Mouse (Mus musculus) midbrain, embryonic 16.5 days (tissue): ENCODE results near the gene Gm4881. TPM values are rescaled to one million over a fixed set of nuclear protein-coding genes. Genes with fewer than 3 reads are reported as not detected.
A peak's percentile ranks its signal among the peaks of the same experiment; 100 is the strongest.

Experiments used
- ATAC-seq: fragments of 200-750 bp; cut with Nextera tagmentation; 2 replicates; pipeline ENCODE4 v1.8.0; 2017; ENCODE audit warnings: moderate TSS enrichment
- H3K27ac ChIP-seq: fragments of 300-500 bp; sonication (generic); 2 replicates; pipeline ENCODE4 v1.5.1; 2014; ENCODE audit warnings: mild to moderate bottlenecking, low read length, mixed read lengths
- H3K27me3 ChIP-seq: fragments of 300-500 bp; sonication (generic); 2 replicates; pipeline ENCODE4 v1.6.1; 2014; ENCODE audit warnings: low read depth, low read length, mixed read lengths; ENCODE audit not compliant: control insufficient read depth, insufficient read depth
- H3K36me3 ChIP-seq: fragments of 300-500 bp; sonication (generic); 2 replicates; pipeline ENCODE4 v1.6.1; 2014; ENCODE audit warnings: mild to moderate bottlenecking, low read length, moderate library complexity, mixed read lengths; ENCODE audit not compliant: control insufficient read depth, insufficient read depth
- H3K4me1 ChIP-seq: fragments of 300-500 bp; sonication (generic); 2 replicates; pipeline ENCODE4 v1.6.1; 2014; ENCODE audit warnings: mild to moderate bottlenecking, low read length, mixed read lengths; ENCODE audit not compliant: control insufficient read depth, insufficient read depth
- H3K4me2 ChIP-seq: fragments of 300-500 bp; sonication (generic); 2 replicates; pipeline ENCODE4 v1.6.1; 2014; ENCODE audit warnings: mild to moderate bottlenecking, low read length, mixed read lengths
- H3K4me3 ChIP-seq: fragments of 300-500 bp; sonication (generic); 2 replicates; pipeline ENCODE4 v1.5.1; 2014; ENCODE audit warnings: low read depth, mild to moderate bottlenecking, low read length, moderate library complexity, mixed read lengths
- H3K9ac ChIP-seq: fragments of 300-500 bp; sonication (generic); 2 replicates; pipeline ENCODE4 v1.6.1; 2014; ENCODE audit warnings: low read depth, low read length, mixed read lengths
- H3K9me3 ChIP-seq: fragments of 300-500 bp; sonication (generic); replicated peaks from 2 replicates; pipeline ENCODE4 v1.6.1; 2014; ENCODE audit warnings: mild to moderate bottlenecking, low read length, mixed read lengths; ENCODE audit not compliant: control insufficient read depth, poor library complexity, severe bottlenecking
- WGBS: fragments of 180-500 bp; shearing (Covaris S2); extraction: QIAGEN DNeasy Blood & Tissue Kit; methylation state at CpG from one replicate; pipeline ENCODE4 v1.1.7; 2014; 5-methylcytosine and 5-hydroxymethylcytosine counted together
- microRNA-seq: library from miRNA; unstranded; fragments of <30 nt; microRNA quantifications from one replicate; pipeline ENCODE4, GENCODE M21; 2017
- polyA plus RNA-seq: library from polyadenylated mRNA; unstranded; fragments of >200 nt; fragmentation: Nextera tagmentation; extraction: Ambion mirVana; gene quantifications from 2 replicates; pipeline ENCODE4 v1.2.1, GENCODE M21; 2015

Gene Gm4881
- polyA plus RNA-seq, 1 experiment from 2014 or later = 4.5 TPM

DNA sequence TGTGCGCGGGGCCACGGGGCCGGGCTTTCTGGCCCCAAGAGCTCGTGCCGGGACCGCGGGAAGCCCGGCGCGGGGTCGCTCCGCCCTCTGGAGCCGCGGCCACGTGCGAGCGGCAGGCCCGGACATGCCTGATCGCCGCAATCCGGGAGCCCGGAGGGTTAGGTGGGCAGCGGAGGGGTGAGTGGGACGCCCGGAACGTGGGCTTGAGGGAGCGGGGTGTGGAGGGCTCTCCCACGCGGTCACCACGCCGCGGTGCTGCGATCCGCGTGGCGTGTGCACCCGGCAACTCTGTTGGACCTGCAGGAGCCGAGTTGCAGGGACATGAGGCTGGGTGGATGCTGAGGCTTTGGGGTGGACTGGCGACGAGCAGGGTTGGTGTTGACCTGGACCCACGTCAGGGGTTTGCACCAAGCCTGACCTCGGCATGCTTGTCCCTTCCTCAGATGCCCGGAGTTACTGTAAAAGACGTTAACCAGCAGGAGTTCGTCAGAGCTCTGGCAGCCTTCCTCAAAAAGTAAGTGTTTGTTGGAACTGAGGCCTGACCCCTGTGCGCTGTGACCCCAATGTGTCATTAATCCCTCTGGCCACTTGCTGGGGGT is 59.5 kb downstream of the Gm4881 start:
- ATAC-seq = peak; percentile 2; the same call in 1 of the 2 replicates
- H3K4me1 ChIP-seq = peaks cover 19% of the 10 kb centered on the region
- peak overlapping the region; percentile 85 for H3K27ac ChIP-seq
- peak overlapping the region; percentile 82 for H3K4me3 ChIP-seq
- H3K27me3 ChIP-seq = no peaks in the 10 kb centered on the region
- WGBS = under 1% methylated on average over 39 of the region's 47 CpGs
- peaks cover 14% of the 10 kb centered on the region; the same call in 1 of the 2 replicates for H3K36me3 ChIP-seq
- H3K4me2 ChIP-seq = peak overlapping the region; percentile 84
- H3K9me3 ChIP-seq = no peaks in the 10 kb centered on the region
- H3K9ac ChIP-seq = peak overlapping the region; percentile 99

DNA sequence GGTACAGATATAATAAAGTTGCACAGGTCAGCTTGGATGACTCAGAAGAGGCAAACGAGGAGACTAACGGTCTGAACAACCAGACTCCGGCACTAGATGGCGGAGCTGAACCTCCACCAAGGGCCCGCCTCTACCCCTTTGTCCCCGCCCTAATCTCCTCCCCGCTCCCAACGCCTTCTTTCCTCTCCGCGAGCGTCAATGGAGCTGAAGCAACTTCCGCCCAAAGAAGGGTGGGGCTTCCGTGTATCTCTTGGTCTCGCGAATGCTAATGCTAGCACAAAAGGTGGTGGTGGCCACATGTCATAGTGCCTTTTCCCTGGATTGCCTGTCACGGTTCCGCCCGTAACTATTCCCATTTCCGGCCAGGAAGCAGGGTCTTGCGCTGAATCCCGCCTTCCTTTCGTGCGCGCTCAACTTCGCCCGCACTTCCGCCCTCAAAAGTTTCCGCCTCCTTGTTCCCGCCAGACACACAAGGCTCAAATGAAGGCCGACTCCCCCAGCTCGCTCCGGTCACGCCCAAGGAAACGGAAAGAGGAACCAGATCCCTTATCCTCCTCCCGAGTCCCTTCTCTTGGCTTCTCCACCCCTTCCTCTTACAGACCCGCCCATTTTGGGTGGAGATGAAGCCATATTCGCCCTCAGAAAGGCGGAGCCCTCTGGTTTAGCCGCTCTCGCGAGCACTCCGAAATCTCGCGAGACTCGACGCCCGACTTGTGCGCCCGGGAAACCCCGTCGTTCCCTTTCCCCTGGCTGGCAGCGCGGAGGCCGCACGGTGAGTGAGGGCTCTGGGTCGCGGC is 60.2 kb downstream of the Gm4881 start, which contains the start of gene Rps19:
Gene Rps19, plus strand, starts transcription at position 476 of the 797 bp plus-strand sequence.
- peaks cover 19% of the 10 kb centered on the region for H3K4me1 ChIP-seq

DNA sequence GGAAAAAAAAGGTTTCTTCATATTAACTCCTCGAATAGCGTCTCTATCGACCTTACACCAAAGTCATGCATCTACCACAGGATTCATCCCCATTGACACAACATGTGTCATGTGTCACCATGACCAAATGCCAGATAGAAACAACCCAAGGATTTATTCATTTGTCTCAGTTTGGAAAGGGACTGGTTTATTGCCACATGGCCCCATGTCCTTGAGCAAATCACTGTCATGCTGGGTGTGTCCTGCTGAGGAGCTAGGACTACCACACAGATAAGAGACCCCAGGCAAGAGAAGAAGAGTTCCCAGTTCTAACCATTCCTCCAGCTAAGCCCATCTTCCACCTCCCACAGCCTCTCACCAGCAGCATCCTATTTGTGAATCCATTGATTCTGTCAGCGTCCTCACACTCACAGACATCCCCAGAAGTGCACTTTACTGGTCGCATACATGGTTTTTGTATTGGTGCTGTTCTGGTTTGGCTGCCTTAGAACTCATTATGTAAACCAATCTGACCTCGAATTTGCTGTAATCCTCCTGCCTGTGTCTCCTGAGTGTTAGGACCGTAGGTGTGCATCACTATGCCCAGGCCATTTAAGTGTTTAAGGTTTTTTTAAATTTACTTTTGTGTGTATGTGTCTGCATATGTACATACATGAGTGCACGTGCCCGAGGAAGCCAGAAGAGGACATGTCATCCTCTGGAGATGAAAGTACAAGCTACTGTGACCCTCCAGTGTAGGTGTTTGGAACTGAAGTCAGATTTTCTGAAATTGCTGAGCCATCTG is 61.7 kb downstream of the Gm4881 start:
- no peaks in the 10 kb centered on the region for H3K27me3 ChIP-seq
- 92% methylated on average over 9 of the region's 9 CpGs for WGBS

More for the DNA sequence above, 60.2 kb downstream of the Gm4881 start, which contains the start of gene Rps19:
- Histone ChIP-seq H3K9ac (peak within 1 kb of the TSS; percentile 99), H3K4me3 (peak within 1 kb of the TSS; percentile 82), H3K4me2 (peak within 1 kb of the TSS; percentile 84), H3K9me3 (no peaks in the 10 kb centered on the region), H3K27ac (peak within 1 kb of the TSS; percentile 85), H3K27me3 (no peaks in the 10 kb centered on the region), H3K36me3 (peaks cover 10% of the 10 kb centered on the region; the same call in 1 of the 2 replicates)
- WGBS = under 1% methylated on average over 57 of the region's 57 CpGs
- ATAC-seq = peak; percentile 94

DNA sequence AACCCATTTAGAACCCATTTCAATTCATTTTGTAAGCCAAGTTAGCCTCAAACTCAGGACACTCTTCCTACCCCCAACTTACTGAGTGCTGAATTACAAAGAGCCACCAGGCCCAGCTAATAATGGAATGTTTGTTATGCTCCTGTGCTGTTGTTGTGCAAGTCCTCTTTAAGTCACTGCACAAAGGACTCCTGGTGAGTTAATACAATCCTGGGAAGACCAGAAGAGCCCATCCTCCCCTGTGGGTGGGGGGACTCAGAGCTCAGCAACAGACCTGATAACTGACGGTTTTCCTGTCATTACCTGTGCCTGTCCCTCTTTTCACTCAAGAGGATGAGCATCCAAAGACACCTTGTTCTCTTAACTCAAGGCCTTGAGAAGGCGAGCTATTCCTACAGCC is 64.7 kb downstream of the Gm4881 start:
- no peak overlapping the region for H3K27ac ChIP-seq
- no peaks in the 10 kb centered on the region; the same call in 1 of the 2 replicates for H3K4me1 ChIP-seq
- H3K4me2 ChIP-seq = no peak overlapping the region
- H3K27me3 ChIP-seq = no peaks in the 10 kb centered on the region
- H3K9ac ChIP-seq = no peak overlapping the region
- no peak overlapping the region for H3K4me3 ChIP-seq
- no peaks in the 10 kb centered on the region for H3K36me3 ChIP-seq
- WGBS = 14% methylated on average over 2 of the region's 2 CpGs
- no peaks in the 10 kb centered on the region for H3K9me3 ChIP-seq
- ATAC-seq = no peak

More for the DNA sequence above, 61.7 kb downstream of the Gm4881 start:
- no peak overlapping the region for H3K4me3 ChIP-seq
- ATAC-seq = no peak
- no peak overlapping the region for H3K9ac ChIP-seq
- peaks cover 3% of the 10 kb centered on the region; the same call in 1 of the 2 replicates for H3K36me3 ChIP-seq
- H3K27ac ChIP-seq = no peak overlapping the region
- no peak overlapping the region for H3K4me2 ChIP-seq
- no peaks in the 10 kb centered on the region for H3K9me3 ChIP-seq
- H3K4me1 ChIP-seq = peaks cover 19% of the 10 kb centered on the region

DNA sequence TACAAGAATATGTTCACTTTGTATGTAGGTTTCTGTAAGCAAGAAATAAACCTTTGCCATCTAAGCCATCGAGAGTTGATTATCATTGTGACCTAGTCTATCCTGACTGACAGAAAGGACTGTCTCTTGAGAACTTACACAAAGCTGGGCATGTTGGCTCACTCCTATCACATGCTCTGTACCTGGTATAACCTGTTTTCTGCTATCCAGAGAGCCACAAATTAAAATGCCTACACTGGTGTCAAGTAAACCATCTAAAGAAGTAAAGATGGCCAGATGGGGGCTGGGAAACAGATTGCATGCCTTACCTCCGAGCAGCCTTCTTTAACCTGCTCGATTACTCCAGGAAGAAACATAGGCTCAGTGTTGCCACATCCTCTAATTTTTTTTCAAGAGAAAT is 66.7 kb downstream of the Gm4881 start:
- Histone ChIP-seq H3K27me3 (no peaks in the 10 kb centered on the region), H3K36me3 (no peaks in the 10 kb centered on the region), H3K4me3 (no peak overlapping the region), H3K9me3 (no peaks in the 10 kb centered on the region), H3K9ac (no peak overlapping the region), H3K4me2 (no peak overlapping the region), H3K4me1 (no peaks in the 10 kb centered on the region), H3K27ac (no peak overlapping the region)
- WGBS = 88% methylated on average over 3 of the region's 3 CpGs
- no peak for ATAC-seq

Small RNA genes within 50 kb of the gene (microRNA-seq; reads per million reads assigned to microRNA genes)
- gene Mir7046 = 0.69 reads per million
- 1.0 reads per million for gene Mir7047

Other genes with a start within 250 kb of the Gm4881 start
- not detected in 2 replicates for gene BC049730, start 235.3 kb downstream of the Gm4881 start, polyA plus RNA-seq
- not detected in 2 replicates for gene Gm4763, start 217.6 kb downstream of the Gm4881 start, polyA plus RNA-seq
- 0.46 and 0.62 TPM in 2 replicates for gene Cd177, start 184.2 kb downstream of the Gm4881 start, polyA plus RNA-seq
- 0.24 and 0.25 TPM in 2 replicates for gene Ceacam10, start 167.3 kb downstream of the Gm4881 start, polyA plus RNA-seq
- 27.8 and 28.6 TPM in 2 replicates for gene Gm9844, start 82.3 kb downstream of the Gm4881 start, polyA plus RNA-seq
- 0.26 TPM in 1 of 2 replicates, not detected in the other for gene Lypd4, start 74.6 kb downstream of the Gm4881 start, polyA plus RNA-seq
- 0.25 TPM in 1 of 2 replicates, not detected in the other for gene Dmrtc2, start 74.4 kb downstream of the Gm4881 start, polyA plus RNA-seq
- 968 and 1,058 TPM in 2 replicates for gene Rps19, start 60.1 kb downstream of the Gm4881 start, polyA plus RNA-seq
- 0.29 and 0.47 TPM in 2 replicates for gene Cd79a, start 47.1 kb downstream of the Gm4881 start, polyA plus RNA-seq
- 52.2 and 53.0 TPM in 2 replicates for gene Arhgef1, start 41.6 kb downstream of the Gm4881 start, polyA plus RNA-seq
- 288 and 310 TPM in 2 replicates for gene Rabac1, start 28.3 kb upstream of the Gm4881 start, polyA plus RNA-seq
- 447 and 557 TPM in 2 replicates for gene Atp1a3, start 61.5 kb upstream of the Gm4881 start, polyA plus RNA-seq
- gene Grik5, start 127.9 kb upstream of the Gm4881 start, polyA plus RNA-seq = 14.2 and 15.5 TPM in 2 replicates
- 33.7 and 34.2 TPM in 2 replicates for gene Zfp574, start 128.1 kb upstream of the Gm4881 start, polyA plus RNA-seq
- 42.9 and 56.4 TPM in 2 replicates for gene Pou2f2, start 235.2 kb upstream of the Gm4881 start, polyA plus RNA-seq